Mouse (Mus musculus): ENCODE results near the gene Ppp1r15b. TPM values are rescaled to one million over a fixed set of nuclear protein-coding genes. Genes with fewer than 3 reads are reported as not detected.

Ppp1r15b gene
- total RNA-seq, 2 experiments from 2014 or later = 45.5 to 46.8 TPM

- DNase-seq (ENCODE audit: low spot score in 2 of 2) = peak; percentile 56 to 57
- intact Hi-C loops (cut with DNase I) = no loop called here
These were observed 15.4 kb downstream of the Ppp1r15b start for GRCm38 (mm10) chr1:133146014-133147009.

DNA sequence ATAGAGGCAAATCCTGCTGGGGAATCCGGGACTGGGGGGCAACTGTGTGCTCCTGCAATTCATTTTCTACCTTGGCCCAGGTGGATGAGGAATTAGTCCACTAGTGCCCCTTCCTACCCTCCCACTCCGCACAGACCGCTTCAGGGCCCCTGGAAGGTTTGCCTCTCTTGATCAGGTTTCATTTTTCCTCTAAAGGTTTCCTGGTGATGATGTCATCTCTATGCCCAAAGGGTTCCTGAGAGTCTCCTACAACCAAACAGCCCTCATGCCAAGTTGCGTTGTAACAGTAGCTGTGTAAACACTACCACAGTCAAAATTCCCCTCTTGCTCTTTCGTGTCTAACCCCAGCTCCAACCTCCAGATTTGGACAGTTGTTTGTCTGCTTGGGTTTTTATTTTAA is 16.4 kb downstream of the Ppp1r15b start:
- intact Hi-C loops (cut with DNase I) = no loop called here
- no peak for DNase-seq (ENCODE audit: low spot score in 2 of 2)

- intact Hi-C loops (cut with DNase I) = no loop called here
- DNase-seq (ENCODE audit: low spot score in 2 of 2) = no peak
These were observed 17.2 kb downstream of the Ppp1r15b start for GRCm38 (mm10) chr1:133148122-133148521.

DNA sequence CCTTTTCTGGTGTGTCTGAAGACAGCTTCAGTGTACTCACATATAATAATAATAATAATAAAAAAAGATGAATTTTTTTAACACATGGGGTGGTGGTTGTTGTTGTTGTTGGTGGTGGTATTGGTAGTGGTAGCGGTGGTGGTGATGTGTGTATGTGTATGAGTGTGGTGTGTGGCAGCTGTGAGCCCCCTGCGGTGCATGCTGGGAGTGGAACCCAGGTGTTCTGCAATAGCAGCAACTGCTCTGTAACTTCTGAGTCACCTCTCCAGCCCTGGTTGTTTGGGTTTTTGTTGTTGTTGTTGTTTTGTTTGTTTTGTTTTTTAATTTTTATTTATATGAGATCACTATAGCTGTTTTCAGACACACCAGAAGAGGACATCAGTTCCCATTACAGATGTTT is 19.6 kb downstream of the Ppp1r15b start:
- intact Hi-C loops (cut with DNase I) = no loop called here

GRCm38 (mm10) chr1:133152213-133152612 is 21.3 kb downstream of the Ppp1r15b start:
- intact Hi-C loops (cut with DNase I) = no loop called here

More for the DNA sequence above, 19.6 kb downstream of the Ppp1r15b start:
- no peak for DNase-seq (ENCODE audit: low spot score in 2 of 2)

GRCm38 (mm10) chr1:133155270-133155669 is 24.3 kb downstream of the Ppp1r15b start:
- intact Hi-C loops (cut with DNase I) = no loop called here
- DNase-seq (ENCODE audit: low spot score in 2 of 2) = no peak

More at GRCm38 (mm10) chr1:133152213-133152612, 21.3 kb downstream of the Ppp1r15b start:
- DNase-seq (ENCODE audit: low spot score in 2 of 2) = no peak

- intact Hi-C loops (cut with DNase I) = no loop called here
- peak; percentile 56 to 66 for DNase-seq (ENCODE audit: low spot score in 2 of 2)
These were observed 28.2 kb downstream of the Ppp1r15b start for GRCm38 (mm10) chr1:133159128-133159564.

DNA sequence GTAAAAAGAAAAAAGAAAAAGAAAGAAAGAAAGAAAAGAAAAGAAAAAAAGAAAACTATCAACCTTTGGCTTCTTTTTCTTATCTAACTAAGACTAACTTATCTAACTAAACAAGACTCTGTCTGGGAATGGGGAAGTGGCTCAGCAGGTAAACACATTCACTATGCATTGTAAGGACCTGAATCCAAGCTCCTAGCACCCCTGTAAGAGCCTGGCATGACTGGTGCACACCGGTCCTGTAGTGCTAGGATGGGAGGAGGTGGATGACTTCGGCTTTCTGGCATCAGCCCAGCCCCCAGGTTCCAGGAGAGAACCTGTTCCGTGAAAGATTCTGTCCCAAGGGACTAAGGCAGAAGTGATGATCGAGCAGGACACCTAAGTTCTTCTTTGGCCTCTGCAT is 30.6 kb downstream of the Ppp1r15b start:
- intact Hi-C loops (cut with DNase I) = no loop called here

DNA sequence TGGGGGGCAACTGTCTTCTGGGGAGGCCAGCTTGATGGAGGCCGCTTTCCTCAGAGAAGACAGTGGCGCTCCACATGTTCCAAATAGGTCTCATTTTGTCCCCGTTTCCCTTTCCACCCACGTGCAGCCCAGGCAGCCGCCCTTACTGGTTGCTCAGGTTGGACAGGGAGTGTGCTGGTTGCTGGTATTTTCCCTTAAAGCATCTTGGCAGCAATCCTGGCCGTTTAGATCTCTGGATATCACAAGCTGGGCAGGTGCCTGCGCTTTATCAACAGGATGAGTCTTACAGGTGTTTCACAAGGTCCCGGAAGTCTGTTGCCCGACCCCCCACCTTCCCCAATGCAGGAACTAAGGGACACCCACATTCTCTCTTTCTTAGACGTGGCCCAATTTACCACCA is 31.1 kb downstream of the Ppp1r15b start:
- DNase-seq (ENCODE audit: low spot score in 2 of 2) = no peak
- intact Hi-C loops (cut with DNase I) = no loop called here

More for the DNA sequence above, 30.6 kb downstream of the Ppp1r15b start:
- DNase-seq (ENCODE audit: low spot score in 2 of 2) = no peak

DNA sequence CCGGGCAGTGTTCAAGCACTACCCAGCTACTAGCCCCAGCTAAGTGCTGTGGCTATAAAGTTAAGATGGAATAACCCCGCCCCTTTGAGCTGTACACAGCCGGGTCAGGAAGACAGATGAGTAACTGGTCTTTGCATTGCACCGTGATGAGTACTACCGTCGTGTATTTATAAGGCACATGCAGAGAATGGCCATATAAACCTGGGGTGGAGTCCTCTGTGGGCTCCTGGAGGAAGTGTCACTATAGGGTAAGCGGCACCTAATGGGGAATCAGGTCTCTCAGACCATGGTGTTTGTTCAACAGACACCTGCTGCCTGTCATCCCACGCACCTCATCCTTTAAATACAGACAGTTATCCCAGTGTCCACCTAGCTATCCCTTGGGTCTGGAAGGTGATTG is 32.0 kb downstream of the Ppp1r15b start:
- intact Hi-C loops (cut with DNase I) = no loop called here
- DNase-seq (ENCODE audit: low spot score in 2 of 2) = no peak

DNA sequence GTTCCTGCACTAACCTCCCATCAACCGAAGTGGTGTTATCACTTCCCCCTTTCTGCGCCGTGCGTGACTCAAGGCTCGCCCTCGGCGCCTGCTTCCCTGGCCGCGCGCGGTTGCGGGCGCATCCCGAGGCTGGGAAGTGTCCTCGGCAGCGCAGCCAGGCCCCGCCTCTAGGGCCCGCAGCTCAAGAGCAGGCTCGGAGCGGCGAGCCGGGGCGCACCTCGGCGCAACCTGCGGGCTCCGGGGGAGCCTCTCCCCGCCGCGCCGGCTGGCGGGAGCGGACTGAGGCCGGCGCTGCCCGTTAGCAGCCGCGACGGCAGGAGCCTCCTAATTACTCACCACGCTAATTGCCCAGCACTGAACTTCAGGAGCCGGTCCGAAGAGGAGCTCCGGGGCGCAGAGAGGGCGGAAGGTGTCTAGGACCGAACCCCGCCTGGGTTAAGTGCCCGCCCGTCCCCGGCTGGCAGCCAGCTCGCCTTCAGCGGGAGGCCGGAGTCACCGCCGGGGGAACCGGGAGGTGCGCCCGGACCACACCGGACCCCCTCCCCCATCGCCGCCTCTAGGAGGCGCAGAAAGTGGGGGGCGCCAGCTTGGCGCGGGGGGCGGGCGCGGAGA is 33.0 kb downstream of the Ppp1r15b start, which contains the start of gene Plekha6:
TSS of gene Plekha6 (plus strand) at position 391 of the 612 bp plus-strand sequence.
- intact Hi-C loops (cut with DNase I) = no loop called here
- no peak for DNase-seq (ENCODE audit: low spot score in 2 of 2)

DNA sequence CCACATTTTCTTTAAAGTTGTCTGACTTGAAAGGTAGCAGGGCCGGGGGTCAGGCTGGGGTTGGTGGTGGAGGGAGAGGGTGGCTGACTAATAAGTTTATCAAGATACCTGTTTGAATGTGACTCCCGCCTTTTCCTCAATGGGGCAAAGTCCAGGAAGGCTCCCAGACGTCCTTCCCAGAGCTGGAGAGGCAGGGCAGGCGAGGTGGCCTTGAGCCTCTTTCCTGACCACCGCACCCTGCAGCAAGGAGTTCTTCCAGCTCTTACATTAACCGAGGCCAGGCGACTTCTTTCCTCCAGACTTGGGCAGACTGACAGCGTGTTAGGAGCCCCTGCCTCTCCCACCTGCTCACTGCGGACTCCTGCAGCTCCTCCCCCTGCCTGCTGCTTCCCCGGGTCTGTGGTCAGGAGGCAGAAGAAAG is 33.7 kb downstream of the Ppp1r15b start:
- no peak for DNase-seq (ENCODE audit: low spot score in 2 of 2)
- intact Hi-C loops (cut with DNase I) = no loop called here

GRCm38 (mm10) chr1:133165111-133165510 is 34.2 kb downstream of the Ppp1r15b start:
- DNase-seq (ENCODE audit: low spot score in 2 of 2) = no peak
- intact Hi-C loops (cut with DNase I) = no loop called here

- intact Hi-C loops (cut with DNase I) = no loop called here
- DNase-seq (ENCODE audit: low spot score in 2 of 2) = no peak
These were observed 37.5 kb downstream of the Ppp1r15b start for GRCm38 (mm10) chr1:133168318-133169060.

DNA sequence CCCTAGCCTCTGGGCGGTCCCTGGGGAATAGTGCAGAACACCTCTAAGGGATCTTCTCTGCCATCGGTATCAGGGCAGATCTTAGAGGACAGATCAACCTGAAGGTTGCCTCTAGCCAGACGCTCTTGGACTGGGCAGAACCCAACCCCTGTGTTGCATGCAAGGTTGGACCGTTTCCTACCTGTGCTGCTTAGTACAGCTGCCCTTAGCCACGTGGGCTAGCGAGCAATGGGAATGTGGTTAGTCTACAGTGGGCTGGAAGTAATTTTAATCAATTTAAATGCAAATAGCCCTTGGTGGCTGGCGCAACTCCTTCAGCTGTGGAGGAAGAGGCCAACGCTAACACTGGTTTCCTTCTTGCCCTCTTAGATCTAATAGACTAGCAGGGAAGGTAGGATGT is 39.3 kb downstream of the Ppp1r15b start:
- no peak for DNase-seq (ENCODE audit: low spot score in 2 of 2)
- intact Hi-C loops (cut with DNase I) = no loop called here

DNA sequence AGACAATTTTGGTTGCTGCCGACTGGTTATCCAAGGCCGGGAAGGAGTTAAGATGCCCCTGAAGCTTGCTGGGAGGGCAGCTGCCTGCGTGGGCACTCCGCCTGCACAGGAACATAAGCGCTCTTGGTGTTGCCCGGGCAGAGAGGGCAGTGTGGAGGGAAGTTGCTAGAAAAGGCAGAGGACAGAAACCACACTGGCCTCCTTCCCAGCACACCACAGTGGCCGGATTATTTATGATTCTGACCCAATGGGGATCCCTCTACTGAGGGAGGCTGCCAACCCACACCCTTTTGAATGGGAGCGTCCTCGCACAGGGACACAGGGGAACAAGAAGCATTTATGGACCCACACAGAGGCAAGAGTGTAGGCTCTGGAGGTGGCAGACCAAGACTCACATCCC is 40.4 kb downstream of the Ppp1r15b start:
- no peak for DNase-seq (ENCODE audit: low spot score in 2 of 2)
- intact Hi-C loops (cut with DNase I) = no loop called here

GRCm38 (mm10) chr1:133175150-133175549 is 44.2 kb downstream of the Ppp1r15b start:
- intact Hi-C loops (cut with DNase I) = no loop called here
- no peak for DNase-seq (ENCODE audit: low spot score in 2 of 2)

DNA sequence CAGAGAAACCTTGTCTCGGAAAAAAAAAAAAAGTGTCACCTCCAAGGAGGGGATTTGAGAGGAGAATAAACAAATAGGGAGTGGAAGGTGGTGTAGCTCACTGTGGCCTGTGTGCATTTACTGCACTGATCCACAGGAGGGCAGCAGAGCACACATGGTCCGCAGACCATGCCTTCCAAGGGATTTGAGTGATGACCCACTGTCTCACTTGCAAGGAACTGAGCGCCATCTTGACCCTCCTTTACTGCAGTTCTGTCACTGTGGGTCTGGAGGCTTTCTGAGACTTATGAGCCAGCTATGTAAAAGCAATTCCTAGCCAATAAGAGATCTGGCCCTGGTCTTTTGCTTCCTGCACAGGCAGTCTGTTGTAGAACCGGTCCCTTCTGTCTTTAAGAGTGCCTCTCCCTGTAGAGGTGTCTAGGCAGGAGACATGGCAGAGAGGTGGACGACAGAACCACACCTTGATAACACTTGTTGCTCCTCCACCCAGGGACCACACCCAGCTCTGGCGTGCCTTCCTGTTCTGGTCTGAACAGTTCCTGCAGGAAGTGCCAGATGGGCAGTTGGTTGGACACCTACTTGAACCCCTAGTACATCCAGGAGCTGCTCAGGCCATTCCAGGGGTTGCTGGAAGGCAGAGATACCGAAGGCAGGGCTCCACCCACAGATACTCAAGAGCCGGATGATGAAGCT is 46.7 kb downstream of the Ppp1r15b start:
- intact Hi-C loops (cut with DNase I) = loop anchor here (1.0 kb wide), 1 partner anchor 130 kb away; no protein-coding TSS in a partner anchor
- DNase-seq (ENCODE audit: low spot score in 2 of 2) = peak; percentile 57 to 67
